Mouse (Mus musculus): ENCODE results near the gene Pde3a.

The Pde3a gene

GRCm38 (mm10) chr6:141248691-141249584, at the start of gene Pde3a:
Gene Pde3a, plus strand, starts transcription at chr6:141249269.
- DNase-seq (ENCODE audit: low read depth in 2 of 2, low spot score in 2 of 2): no peak

- DNase-seq (ENCODE audit: low read depth in 2 of 2, low spot score in 2 of 2): no peak
These were observed 48.9 kb upstream of the Pde3a start for GRCm38 (mm10) chr6:141200173-141200615.

- no peak for DNase-seq (ENCODE audit: low read depth in 2 of 2, low spot score in 2 of 2)
These were observed 41.5 kb upstream of the Pde3a start for GRCm38 (mm10) chr6:141207531-141207930.

GRCm38 (mm10) chr6:141208283-141208872, 40.7 kb upstream of the Pde3a start:
- no peak for DNase-seq (ENCODE audit: low read depth in 2 of 2, low spot score in 2 of 2)

GRCm38 (mm10) chr6:141210021-141210420, 39.0 kb upstream of the Pde3a start:
- DNase-seq (ENCODE audit: low read depth in 2 of 2, low spot score in 2 of 2): no peak

- no peak for DNase-seq (ENCODE audit: low read depth in 2 of 2, low spot score in 2 of 2)
These were observed 28.0 kb upstream of the Pde3a start for GRCm38 (mm10) chr6:141221081-141221480.

- no peak for DNase-seq (ENCODE audit: low read depth in 2 of 2, low spot score in 2 of 2)
These were observed 22.0 kb upstream of the Pde3a start for GRCm38 (mm10) chr6:141226851-141227657.

- no peak for DNase-seq (ENCODE audit: low read depth in 2 of 2, low spot score in 2 of 2)
These were observed 21.4 kb upstream of the Pde3a start for GRCm38 (mm10) chr6:141227658-141228005.

GRCm38 (mm10) chr6:141232756-141233382, 16.2 kb upstream of the Pde3a start:
- no peak for DNase-seq (ENCODE audit: low read depth in 2 of 2, low spot score in 2 of 2)

- no peak for DNase-seq (ENCODE audit: low read depth in 2 of 2, low spot score in 2 of 2)
These were observed 7.3 kb upstream of the Pde3a start for GRCm38 (mm10) chr6:141241809-141242208.

- no peak for DNase-seq (ENCODE audit: low read depth in 2 of 2, low spot score in 2 of 2)
These were observed 4.0 kb upstream of the Pde3a start for GRCm38 (mm10) chr6:141245089-141245488.

- no peak for DNase-seq (ENCODE audit: low read depth in 2 of 2, low spot score in 2 of 2)
These were observed 2.7 kb upstream of the Pde3a start for GRCm38 (mm10) chr6:141246391-141246790.

- DNase-seq (ENCODE audit: low read depth in 2 of 2, low spot score in 2 of 2): no peak
These were observed 988 bp upstream of the Pde3a start for GRCm38 (mm10) chr6:141248081-141248480.

GRCm38 (mm10) chr6:141249585-141250295, 671 bp downstream of the Pde3a start:
- DNase-seq (ENCODE audit: low read depth in 2 of 2, low spot score in 2 of 2): no peak

GRCm38 (mm10) chr6:141250296-141250629, 1.2 kb downstream of the Pde3a start:
- DNase-seq (ENCODE audit: low read depth in 2 of 2, low spot score in 2 of 2): no peak

- DNase-seq (ENCODE audit: low read depth in 2 of 2, low spot score in 2 of 2): no peak
These were observed 1.9 kb downstream of the Pde3a start for GRCm38 (mm10) chr6:141250984-141251383.

GRCm38 (mm10) chr6:141252520-141252919, 3.5 kb downstream of the Pde3a start:
- no peak for DNase-seq (ENCODE audit: low read depth in 2 of 2, low spot score in 2 of 2)

GRCm38 (mm10) chr6:141254956-141255355, 5.9 kb downstream of the Pde3a start:
- DNase-seq (ENCODE audit: low read depth in 2 of 2, low spot score in 2 of 2): no peak

GRCm38 (mm10) chr6:141256896-141257295, 7.8 kb downstream of the Pde3a start:
- DNase-seq (ENCODE audit: low read depth in 2 of 2, low spot score in 2 of 2): no peak

- no peak for DNase-seq (ENCODE audit: low read depth in 2 of 2, low spot score in 2 of 2)
These were observed 8.5 kb downstream of the Pde3a start for GRCm38 (mm10) chr6:141257434-141258202.
